Mouse (Mus musculus): ENCODE measurements around the gene Sult6b1. TPM values are rescaled to one million over a fixed set of nuclear protein-coding genes. Genes with fewer than 3 reads are reported as not detected.

Gene Sult6b1
- polyA plus RNA-seq, 1 experiment, result 0.06 TPM

GRCm38 (mm10) chr17:78885286-78886065 is 21.3 kb downstream of the Sult6b1 start:
- no peaks in the 10 kb centered on the region for H3K27me3 ChIP-seq (ENCODE audit: control insufficient read depth, insufficient read depth, insufficient read length)
- no peak overlapping the region for H3K4me3 ChIP-seq
- H3ac ChIP-seq (ENCODE audit: control insufficient read depth, insufficient read length), result no peak overlapping the region
- no peaks in the 10 kb centered on the region for H3K36me3 ChIP-seq (ENCODE audit: control insufficient read depth, insufficient read depth)
- H3K79me2 ChIP-seq (ENCODE audit: control insufficient read depth, insufficient read depth), result no peaks in the 10 kb centered on the region
- no peak overlapping the region for H3K4me2 ChIP-seq (ENCODE audit: low read depth)
- TF ChIP-seq USF1 (IDR thresholded peaks at IDR 0.05; ENCODE audit: low read depth) (no peak), REST (IDR thresholded peaks at IDR 0.05; ENCODE audit: insufficient read depth, insufficient read length) (no peak), MAX (IDR thresholded peaks at IDR 0.05; ENCODE audit: low read depth) (no peak), POLR2A (IDR thresholded peaks at IDR 0.05; ENCODE audit: insufficient read length, low read depth) (no peak), MYOG (IDR thresholded peaks at IDR 0.05; ENCODE audit: control insufficient read depth in 1 of 3, insufficient read depth in 1 of 3, insufficient read length in 2 of 3, low read depth in 2 of 3) (no peak), POLR2AphosphoS2 (IDR thresholded peaks at IDR 0.05; ENCODE audit: insufficient read length, low read depth) (no peak), TCF12 (IDR thresholded peaks at IDR 0.05; ENCODE audit: insufficient read depth, poor library complexity, severe bottlenecking) (no peak), SRF (IDR thresholded peaks at IDR 0.05; ENCODE audit: control insufficient read depth, insufficient read length, low read depth) (no peak), CEBPB (IDR thresholded peaks at IDR 0.05; ENCODE audit: insufficient read depth, poor library complexity, severe bottlenecking) (no peak), TCF3 (IDR thresholded peaks at IDR 0.05; ENCODE audit: insufficient read length, low read depth) (no peak)

- Histone ChIP-seq H3K36me3 (ENCODE audit: control insufficient read depth, insufficient read depth) (no peaks in the 10 kb centered on the region), H3K4me3 (peak overlapping the region; percentile 65), H3K27me3 (ENCODE audit: control insufficient read depth, insufficient read depth, insufficient read length) (no peaks in the 10 kb centered on the region), H3K79me2 (ENCODE audit: control insufficient read depth, insufficient read depth) (no peaks in the 10 kb centered on the region), H3ac (ENCODE audit: control insufficient read depth, insufficient read length) (no peak overlapping the region), H3K4me2 (ENCODE audit: low read depth) (no peak overlapping the region)
- TF ChIP-seq TCF3 (IDR thresholded peaks at IDR 0.05; ENCODE audit: insufficient read length, low read depth), result no peak
- TF ChIP-seq POLR2A (IDR thresholded peaks at IDR 0.05; ENCODE audit: insufficient read length, low read depth), result no peak
- no peak for TF ChIP-seq MYOG (IDR thresholded peaks at IDR 0.05; ENCODE audit: control insufficient read depth in 1 of 3, insufficient read depth in 1 of 3, insufficient read length in 2 of 3, low read depth in 2 of 3)
- TF ChIP-seq CEBPB (IDR thresholded peaks at IDR 0.05; ENCODE audit: insufficient read depth, poor library complexity, severe bottlenecking), result no peak
- TF ChIP-seq REST (IDR thresholded peaks at IDR 0.05; ENCODE audit: insufficient read depth, insufficient read length), result no peak
- no peak for TF ChIP-seq TCF12 (IDR thresholded peaks at IDR 0.05; ENCODE audit: insufficient read depth, poor library complexity, severe bottlenecking)
- TF ChIP-seq USF1 (IDR thresholded peaks at IDR 0.05; ENCODE audit: low read depth), result no peak
- TF ChIP-seq POLR2AphosphoS2 (IDR thresholded peaks at IDR 0.05; ENCODE audit: insufficient read length, low read depth), result no peak
- TF ChIP-seq E2F4 (IDR thresholded peaks at IDR 0.05; ENCODE audit: insufficient read depth), result no peak
- TF ChIP-seq MAX (IDR thresholded peaks at IDR 0.05; ENCODE audit: low read depth), result no peak
- TF ChIP-seq MYOD1 (IDR thresholded peaks at IDR 0.05; ENCODE audit: control insufficient read depth in 1 of 3, insufficient read length in 2 of 3, low read depth in 2 of 3), result no peak
- no peak for TF ChIP-seq SRF (IDR thresholded peaks at IDR 0.05; ENCODE audit: control insufficient read depth, insufficient read length, low read depth)
These were observed 23.5 kb downstream of the Sult6b1 start for GRCm38 (mm10) chr17:78883291-78883690.

GRCm38 (mm10) chr17:78882401-78883112 is 24.2 kb downstream of the Sult6b1 start, which contains the start of gene Eif2ak2:
TSS of gene Eif2ak2 (minus strand) at chr17:78882573.
- TF ChIP-seq MYOG (IDR thresholded peaks at IDR 0.05; ENCODE audit: control insufficient read depth in 1 of 3, insufficient read depth in 1 of 3, insufficient read length in 2 of 3, low read depth in 2 of 3), result peak in 1 of 3 experiments; percentile 3
- TF ChIP-seq POLR2A (IDR thresholded peaks at IDR 0.05; ENCODE audit: insufficient read length, low read depth), result peak; percentile 58
- TF ChIP-seq MAX (IDR thresholded peaks at IDR 0.05; ENCODE audit: low read depth), result no peak
- H3K4me3 ChIP-seq, result peak within 1 kb of the TSS; percentile 65
- no peaks in the 10 kb centered on the region for H3K79me2 ChIP-seq (ENCODE audit: control insufficient read depth, insufficient read depth)
- no peaks in the 10 kb centered on the region for H3K27me3 ChIP-seq (ENCODE audit: control insufficient read depth, insufficient read depth, insufficient read length)
- peak within 1 kb of the TSS; percentile 79 for H3K4me2 ChIP-seq (ENCODE audit: low read depth)
- no peak within 1 kb of the TSS for H3ac ChIP-seq (ENCODE audit: control insufficient read depth, insufficient read length)
- H3K36me3 ChIP-seq (ENCODE audit: control insufficient read depth, insufficient read depth), result no peaks in the 10 kb centered on the region

- Histone ChIP-seq H3K27me3 (ENCODE audit: control insufficient read depth, insufficient read depth, insufficient read length) (no peaks in the 10 kb centered on the region), H3K79me2 (ENCODE audit: control insufficient read depth, insufficient read depth) (no peaks in the 10 kb centered on the region), H3K4me2 (ENCODE audit: low read depth) (peak overlapping the region; percentile 79), H3K36me3 (ENCODE audit: control insufficient read depth, insufficient read depth) (no peaks in the 10 kb centered on the region), H3ac (ENCODE audit: control insufficient read depth, insufficient read length) (no peak overlapping the region), H3K4me3 (peak overlapping the region; percentile 65)
- TF ChIP-seq MYOG (IDR thresholded peaks at IDR 0.05; ENCODE audit: control insufficient read depth in 1 of 3, insufficient read depth in 1 of 3, insufficient read length in 2 of 3, low read depth in 2 of 3) (no peak), CEBPB (IDR thresholded peaks at IDR 0.05; ENCODE audit: insufficient read depth, poor library complexity, severe bottlenecking) (no peak), E2F4 (IDR thresholded peaks at IDR 0.05; ENCODE audit: insufficient read depth) (no peak), TCF12 (IDR thresholded peaks at IDR 0.05; ENCODE audit: insufficient read depth, poor library complexity, severe bottlenecking) (no peak), POLR2AphosphoS2 (IDR thresholded peaks at IDR 0.05; ENCODE audit: insufficient read length, low read depth) (no peak), SRF (IDR thresholded peaks at IDR 0.05; ENCODE audit: control insufficient read depth, insufficient read length, low read depth) (no peak), TCF3 (IDR thresholded peaks at IDR 0.05; ENCODE audit: insufficient read length, low read depth) (no peak), REST (IDR thresholded peaks at IDR 0.05; ENCODE audit: insufficient read depth, insufficient read length) (no peak)
These were observed 24.9 kb downstream of the Sult6b1 start for GRCm38 (mm10) chr17:78881878-78882304.

Data from myocyte (in vitro differentiated cells).